Mouse (Mus musculus): Measurements from ENCODE around the gene Kdf1.

GRCm38 (mm10) chr4:133504755-133505485 lies 13.8 kb upstream of the Kdf1 start:
- TF ChIP-seq CTCF (IDR thresholded peaks at IDR 0.05; ENCODE audit: low read depth, low read length) (no peak), GATA1 (IDR thresholded peaks at IDR 0.05; ENCODE audit: borderline replicate concordance, low read length) (no peak)

Measured in G1E (cell line).